Mouse (Mus musculus): ENCODE data around the gene Btbd35f20. TPM values are rescaled to one million over a fixed set of nuclear protein-coding genes. Genes with fewer than 3 reads are reported as not detected.
"Not testable (repeated sequence)": the region's sequence is repeated elsewhere in the genome, so short reads cannot be mapped to it uniquely, and the experiment has no call there.

Btbd35f20 gene
- total RNA-seq (2012; rRNA removed) = not detected in 2 replicates
- not detected for polyA plus RNA-seq (2012; ENCODE audit: insufficient read depth in 1 of 2, insufficient read length in 2 of 2, low read depth in 1 of 2, low replicate concordance in 2 of 2, missing spikeins in 1 of 2)

DNA sequence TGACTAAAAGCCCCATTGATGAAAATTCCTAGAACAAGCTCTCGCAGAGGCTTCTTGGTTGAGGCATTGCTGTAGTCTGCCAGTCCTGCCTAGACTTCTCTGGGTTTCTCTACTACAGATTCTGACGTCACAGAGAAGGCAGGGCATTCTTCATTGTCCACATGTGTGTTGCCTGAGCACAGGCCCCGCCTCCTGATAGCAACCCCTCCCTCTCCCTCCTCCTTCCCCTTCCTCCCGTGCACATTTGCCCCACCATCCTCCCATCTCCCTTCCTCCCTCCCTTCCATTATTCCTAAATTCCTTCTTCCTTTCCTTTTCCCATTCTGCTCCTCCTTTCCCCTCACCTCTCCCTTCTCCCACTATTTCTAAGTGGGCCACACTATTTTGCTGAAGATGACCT lies at the start of gene Btbd35f20:
Gene Btbd35f20, minus strand, starts transcription at position 101 of the 400 bp plus-strand sequence.
- H3K36me3 ChIP-seq (ENCODE audit: control insufficient read depth in 1 of 2, insufficient read depth in 2 of 2, low read length in 2 of 2); DNase-seq (ENCODE audit: low read depth, low spot score); H3K27ac ChIP-seq (ENCODE audit: control insufficient read depth, low read depth, low read length): not testable (repeated sequence)

More for the DNA sequence above, at the start of gene Btbd35f20:
- not testable (repeated sequence) for H3K4me3 ChIP-seq (ENCODE audit: control insufficient read depth in 1 of 2, insufficient read depth in 1 of 2, low read depth in 2 of 2, low read length in 2 of 2); H3K79me2 ChIP-seq (ENCODE audit: control insufficient read depth, insufficient read depth, low read length, poor library complexity); H3K9me3 ChIP-seq (replicated peaks; ENCODE audit: insufficient read depth, low read length); H3K9ac ChIP-seq (ENCODE audit: control insufficient read depth, low read depth, low read length, poor library complexity, severe bottlenecking); H3K27me3 ChIP-seq (ENCODE audit: control insufficient read depth in 1 of 2, insufficient read depth in 2 of 2, low read length in 2 of 2); H3K4me1 ChIP-seq (ENCODE audit: control insufficient read depth in 1 of 2, insufficient read depth in 2 of 2, low read length in 2 of 2)

Other genes with a start within 250 kb of the Btbd35f20 start
- gene Btbd35f28, start 94.7 kb downstream of the Btbd35f20 start, total RNA-seq (2012; rRNA removed) = not detected in 2 replicates
- gene Btbd35f28, start 94.7 kb downstream of the Btbd35f20 start, polyA plus RNA-seq (2012; ENCODE audit: insufficient read depth in 1 of 2, insufficient read length in 2 of 2, low read depth in 1 of 2, low replicate concordance in 2 of 2, missing spikeins in 1 of 2) = not detected
- not detected in 2 replicates for gene Btbd35f17, start 79.4 kb upstream of the Btbd35f20 start, total RNA-seq (2012; rRNA removed)
- gene Btbd35f17, start 79.4 kb upstream of the Btbd35f20 start, polyA plus RNA-seq (2012; ENCODE audit: insufficient read depth in 1 of 2, insufficient read length in 2 of 2, low read depth in 1 of 2, low replicate concordance in 2 of 2, missing spikeins in 1 of 2) = not detected

Data from MEL (cell line).